Mouse (Mus musculus) olfactory bulb, adult 2 months (tissue): ENCODE data around the gene Gprc5c.

Source experiments
- CTCF ChIP-seq: fragments of 200-500 bp; IDR thresholded peaks from 2 replicates; pipeline ENCODE4 v1.5.1; 2012; ENCODE audit warnings: low read depth, mild to moderate bottlenecking, low read length, moderate library complexity; ENCODE audit not compliant: insufficient read depth
- POLR2A ChIP-seq: fragments of 200-500 bp; IDR thresholded peaks from 2 replicates; pipeline ENCODE4 v1.6.1; 2012; ENCODE audit warnings: mild to moderate bottlenecking, low read depth, low read length, moderate library complexity; ENCODE audit not compliant: insufficient read depth

DNA sequence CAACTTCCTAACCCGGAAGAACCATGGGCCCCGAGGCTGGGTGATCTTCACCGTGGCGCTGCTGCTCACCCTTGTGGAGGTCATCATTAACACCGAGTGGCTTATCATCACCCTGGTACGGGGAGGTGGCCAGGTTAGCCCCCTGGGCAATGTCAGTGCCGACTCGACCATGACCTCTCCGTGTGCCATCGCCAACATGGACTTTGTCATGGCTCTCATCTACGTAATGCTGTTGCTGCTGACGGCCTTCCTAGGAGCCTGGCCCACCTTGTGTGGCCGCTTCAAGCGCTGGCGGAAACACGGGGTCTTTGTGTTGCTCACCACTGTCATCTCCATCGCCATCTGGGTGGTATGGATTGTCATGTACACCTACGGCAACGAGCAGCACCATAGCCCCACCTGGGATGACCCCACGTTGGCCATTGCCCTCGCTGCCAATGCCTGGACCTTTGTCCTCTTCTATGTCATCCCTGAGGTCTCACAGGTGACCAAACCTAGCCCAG lies 13.0 kb downstream of the Gprc5c start:
- TF ChIP-seq POLR2A (no peak), CTCF (no peak)
